Mouse (Mus musculus): Measurements from ENCODE around the gene Cdcp1.
A peak's percentile ranks its signal among the peaks of the same experiment; 100 is the strongest.

The Cdcp1 gene

DNA sequence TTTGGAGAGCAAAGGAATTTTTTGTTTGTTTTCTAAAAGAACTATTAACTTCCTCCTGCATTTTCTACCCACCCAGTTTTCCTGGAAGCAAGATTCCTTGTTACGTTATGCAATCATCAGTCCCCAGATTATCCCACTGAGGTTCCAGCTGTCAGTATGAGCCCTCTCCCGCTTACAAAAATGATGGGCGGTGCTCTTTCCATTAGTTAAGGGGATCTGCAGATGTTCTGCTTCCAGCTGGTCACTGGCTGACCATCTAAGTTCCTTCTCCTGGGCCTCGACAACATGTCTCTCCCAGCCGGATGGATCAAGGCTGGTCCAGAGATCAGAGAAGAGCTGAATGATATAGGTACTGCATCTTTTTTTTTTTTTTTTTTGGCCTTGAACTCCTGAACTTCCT lies 67.4 kb downstream of the Cdcp1 start:
- no peak for DNase-seq

GRCm38 (mm10) chr9:123139887-123140614 lies 75.8 kb downstream of the Cdcp1 start:
- DNase-seq: no peak

GRCm38 (mm10) chr9:123138891-123139474 lies 76.9 kb downstream of the Cdcp1 start:
- no peak for DNase-seq

- DNase-seq: no peak
Observed at GRCm38 (mm10) chr9:123136953-123137682, 78.7 kb downstream of the Cdcp1 start.

GRCm38 (mm10) chr9:123132994-123133393 lies 82.8 kb downstream of the Cdcp1 start:
- no peak for DNase-seq

GRCm38 (mm10) chr9:123127663-123128062 lies 88.2 kb downstream of the Cdcp1 start:
- DNase-seq: no peak

- DNase-seq: no peak
Observed at GRCm38 (mm10) chr9:123124413-123124981, 91.3 kb downstream of the Cdcp1 start.

- DNase-seq: peak; percentile 6 to 14
Observed at GRCm38 (mm10) chr9:123123571-123124412, 92.0 kb downstream of the Cdcp1 start.

DNA sequence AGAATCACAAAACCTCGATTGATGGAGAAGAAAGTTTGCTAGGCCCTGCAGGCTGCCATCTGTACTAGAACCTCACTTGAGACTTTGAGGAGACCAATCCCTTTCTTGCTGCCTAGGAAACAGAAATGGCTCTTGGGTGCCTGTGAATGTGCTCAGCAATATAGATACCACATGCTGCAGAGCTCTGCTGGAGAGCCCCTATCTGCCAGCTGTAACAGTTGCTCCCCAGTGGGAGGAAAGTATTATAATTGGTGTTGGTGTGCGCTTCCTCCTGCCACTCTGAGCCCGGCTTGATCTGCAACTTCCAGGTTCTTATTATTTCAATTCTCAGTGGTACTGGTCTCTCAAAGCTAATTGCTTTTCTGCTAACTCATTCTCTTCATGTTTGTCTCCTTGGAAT lies 92.8 kb downstream of the Cdcp1 start:
- DNase-seq: no peak

Measured in B cell, adult 2 months (primary cell).